Mouse (Mus musculus) ovary, postnatal 10 days (tissue): Measurements from ENCODE around the gene Cbx5.

Source experiments
- DNase-seq: peaks from one replicate; pipeline ENCODE4 v3.0.0; 2022; ENCODE audit warnings: low spot score

Cbx5 gene

GRCm38 (mm10) chr15:103144176-103144575 is 95.4 kb downstream of the Cbx5 start:
- no peak for DNase-seq
